Mouse (Mus musculus) CH12.LX (cell line): Measurements from ENCODE around the gene Mrgpra2b. TPM values are rescaled to one million over a fixed set of nuclear protein-coding genes. Genes with fewer than 3 reads are reported as not detected.

Source experiments
- polyA plus RNA-seq: library from polyadenylated mRNA; unstranded; fragments of >175 nt; gene quantifications from 2 replicates; pipeline ENCODE4 v1.2.1, GENCODE M21; 2012; ENCODE audit warnings: low read depth; ENCODE audit not compliant: insufficient read length
- total RNA-seq, 2 experiments: library from RNA; depleted of rRNA; stranded (reverse); fragments of 300-350 nt in 1 of 2; fragments of >200 nt in 1 of 2; gene quantifications; 2 replicates each; pipeline ENCODE4 v1.2.3; 2012 to 2014

The Mrgpra2b gene
- total and polyA plus RNA-seq, 3 experiments: not detected

Other genes starting within 250 kb of the Mrgpra2b start
- not detected in 2 replicates for gene Mrgpra1, start 174.6 kb downstream of the Mrgpra2b start, total RNA-seq (2012; rRNA removed)
- not detected in 2 replicates for gene Mrgpra1, start 174.6 kb downstream of the Mrgpra2b start, total RNA-seq (2014; rRNA removed)
- gene Mrgpra1, start 174.6 kb downstream of the Mrgpra2b start, polyA plus RNA-seq: not detected in 2 replicates
- gene Mrgpra2a, start 76.7 kb downstream of the Mrgpra2b start, total RNA-seq (2012; rRNA removed): not detected in 2 replicates
- gene Mrgpra2a, start 76.7 kb downstream of the Mrgpra2b start, total RNA-seq (2014; rRNA removed): not detected in 2 replicates
- not detected in 2 replicates for gene Mrgpra2a, start 76.7 kb downstream of the Mrgpra2b start, polyA plus RNA-seq
- not detected in 2 replicates for gene Mrgpra3, start 72.5 kb upstream of the Mrgpra2b start, total RNA-seq (2012; rRNA removed)
- gene Mrgpra3, start 72.5 kb upstream of the Mrgpra2b start, total RNA-seq (2014; rRNA removed): not detected in 2 replicates
- gene Mrgpra3, start 72.5 kb upstream of the Mrgpra2b start, polyA plus RNA-seq: 0.31 TPM in 1 of 2 replicates, not detected in the other